Mouse (Mus musculus) midbrain, embryonic 16.5 days (tissue): Measurements from ENCODE around the gene Tnnc1. TPM values are rescaled to one million over a fixed set of nuclear protein-coding genes. Genes with fewer than 3 reads are reported as not detected.

Source experiments
- ATAC-seq: fragments of 200-750 bp; cut with Nextera tagmentation; 2 replicates; pipeline ENCODE4 v1.8.0; 2017; ENCODE audit warnings: moderate TSS enrichment
- H3K27ac ChIP-seq: fragments of 300-500 bp; sonication (generic); 2 replicates; pipeline ENCODE4 v1.5.1; 2014; ENCODE audit warnings: mild to moderate bottlenecking, low read length, mixed read lengths
- H3K27me3 ChIP-seq: fragments of 300-500 bp; sonication (generic); 2 replicates; pipeline ENCODE4 v1.6.1; 2014; ENCODE audit warnings: low read depth, low read length, mixed read lengths; ENCODE audit not compliant: control insufficient read depth, insufficient read depth
- H3K36me3 ChIP-seq: fragments of 300-500 bp; sonication (generic); 2 replicates; pipeline ENCODE4 v1.6.1; 2014; ENCODE audit warnings: mild to moderate bottlenecking, low read length, moderate library complexity, mixed read lengths; ENCODE audit not compliant: control insufficient read depth, insufficient read depth
- H3K4me1 ChIP-seq: fragments of 300-500 bp; sonication (generic); 2 replicates; pipeline ENCODE4 v1.6.1; 2014; ENCODE audit warnings: mild to moderate bottlenecking, low read length, mixed read lengths; ENCODE audit not compliant: control insufficient read depth, insufficient read depth
- H3K4me2 ChIP-seq: fragments of 300-500 bp; sonication (generic); 2 replicates; pipeline ENCODE4 v1.6.1; 2014; ENCODE audit warnings: mild to moderate bottlenecking, low read length, mixed read lengths
- H3K4me3 ChIP-seq: fragments of 300-500 bp; sonication (generic); 2 replicates; pipeline ENCODE4 v1.5.1; 2014; ENCODE audit warnings: low read depth, mild to moderate bottlenecking, low read length, moderate library complexity, mixed read lengths
- H3K9ac ChIP-seq: fragments of 300-500 bp; sonication (generic); 2 replicates; pipeline ENCODE4 v1.6.1; 2014; ENCODE audit warnings: low read depth, low read length, mixed read lengths
- H3K9me3 ChIP-seq: fragments of 300-500 bp; sonication (generic); replicated peaks from 2 replicates; pipeline ENCODE4 v1.6.1; 2014; ENCODE audit warnings: mild to moderate bottlenecking, low read length, mixed read lengths; ENCODE audit not compliant: control insufficient read depth, poor library complexity, severe bottlenecking
- WGBS: fragments of 180-500 bp; shearing (Covaris S2); extraction: QIAGEN DNeasy Blood & Tissue Kit; methylation state at CpG from one replicate; pipeline ENCODE4 v1.1.7; 2014; 5-methylcytosine and 5-hydroxymethylcytosine counted together
- polyA plus RNA-seq: library from polyadenylated mRNA; unstranded; fragments of >200 nt; fragmentation: Nextera tagmentation; extraction: Ambion mirVana; gene quantifications from 2 replicates; pipeline ENCODE4 v1.2.1, GENCODE M21; 2015

Gene Tnnc1
- polyA plus RNA-seq, 1 experiment from 2014 or later = 2.4 TPM

DNA sequence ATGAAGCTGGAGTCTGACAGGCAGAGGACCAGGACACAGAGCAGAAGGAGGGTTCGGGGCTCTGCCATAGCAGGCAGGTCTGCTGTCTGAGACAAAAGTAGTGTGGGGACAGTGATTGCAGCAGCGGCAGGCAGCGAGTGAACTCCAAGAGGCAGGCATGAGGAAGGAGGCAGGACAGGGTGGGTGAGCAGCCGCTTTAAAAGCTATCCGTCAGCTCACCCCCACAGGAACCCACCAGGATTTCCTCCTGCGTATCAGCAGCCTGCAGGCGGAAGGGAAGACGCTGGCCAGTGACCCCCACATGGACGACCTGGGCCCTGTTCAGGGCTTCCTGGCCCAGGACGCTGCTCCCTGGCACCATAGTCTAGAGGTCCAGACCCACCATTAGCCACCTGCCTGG is 39.7 kb upstream of the Tnnc1 start, which contains the start of gene Stab1:
Gene Stab1, minus strand, starts transcription at position 217 of the 400 bp plus-strand sequence.
- Histone ChIP-seq H3K9ac (no peak within 1 kb of the TSS), H3K4me2 (no peak within 1 kb of the TSS), H3K4me1 (no peaks in the 10 kb centered on the region), H3K27me3 (no peaks in the 10 kb centered on the region), H3K9me3 (no peaks in the 10 kb centered on the region), H3K27ac (no peak within 1 kb of the TSS; the same call in 1 of the 2 replicates), H3K4me3 (no peak within 1 kb of the TSS), H3K36me3 (peaks cover 26% of the 10 kb centered on the region)
- 56% methylated on average over 10 of the region's 10 CpGs for WGBS
- ATAC-seq = no peak

DNA sequence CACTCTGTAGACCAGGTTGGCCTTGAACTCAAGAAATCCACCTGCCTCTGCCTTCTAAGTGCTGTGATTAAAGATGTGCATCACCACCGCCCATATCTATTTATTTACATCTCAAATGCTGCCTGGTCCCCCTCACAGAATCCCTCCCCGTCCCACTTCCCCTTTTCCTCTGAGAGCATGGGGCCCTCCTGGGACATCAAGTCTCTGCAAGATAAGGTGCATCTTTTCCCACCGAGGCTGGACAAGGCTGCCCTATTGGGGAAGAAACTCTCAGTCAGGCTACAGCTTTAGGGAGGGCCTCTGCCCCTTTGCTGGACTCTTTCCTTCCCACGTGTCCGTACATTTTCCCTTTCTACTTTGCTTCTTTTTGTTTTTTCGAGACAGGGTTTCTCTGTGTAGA is 38.6 kb upstream of the Tnnc1 start:
- WGBS = 83% methylated on average over 6 of the region's 6 CpGs
- Histone ChIP-seq H3K36me3 (peaks cover 36% of the 10 kb centered on the region), H3K4me1 (no peaks in the 10 kb centered on the region), H3K9me3 (no peaks in the 10 kb centered on the region), H3K4me2 (no peak overlapping the region), H3K27me3 (no peaks in the 10 kb centered on the region), H3K4me3 (no peak overlapping the region), H3K9ac (no peak overlapping the region), H3K27ac (no peak overlapping the region)
- ATAC-seq = no peak

DNA sequence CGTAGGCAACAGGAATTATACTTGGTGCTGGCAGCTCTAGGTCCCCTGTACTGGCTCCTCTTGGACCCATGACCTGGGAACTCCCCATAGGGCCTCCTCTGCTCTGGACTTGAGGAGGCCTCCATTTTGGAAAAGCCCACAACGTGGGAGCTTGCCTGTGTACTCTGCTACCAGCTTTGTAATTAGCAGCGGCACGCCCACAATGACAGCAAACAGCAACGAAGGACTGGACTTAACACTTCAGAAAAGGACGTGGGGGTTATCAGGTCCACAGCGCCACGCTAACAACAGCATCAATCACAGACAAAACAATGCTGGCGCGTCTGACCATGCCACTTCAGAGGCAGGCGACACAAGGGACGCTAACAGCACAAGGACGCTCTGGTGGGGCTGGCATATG is 37.1 kb upstream of the Tnnc1 start:
- Histone ChIP-seq H3K27me3 (no peaks in the 10 kb centered on the region), H3K36me3 (peaks cover 50% of the 10 kb centered on the region), H3K9ac (no peak overlapping the region), H3K4me2 (no peak overlapping the region), H3K27ac (no peak overlapping the region), H3K4me1 (no peaks in the 10 kb centered on the region), H3K9me3 (no peaks in the 10 kb centered on the region), H3K4me3 (no peak overlapping the region)
- 82% methylated on average over 13 of the region's 13 CpGs for WGBS
- ATAC-seq = no peak

DNA sequence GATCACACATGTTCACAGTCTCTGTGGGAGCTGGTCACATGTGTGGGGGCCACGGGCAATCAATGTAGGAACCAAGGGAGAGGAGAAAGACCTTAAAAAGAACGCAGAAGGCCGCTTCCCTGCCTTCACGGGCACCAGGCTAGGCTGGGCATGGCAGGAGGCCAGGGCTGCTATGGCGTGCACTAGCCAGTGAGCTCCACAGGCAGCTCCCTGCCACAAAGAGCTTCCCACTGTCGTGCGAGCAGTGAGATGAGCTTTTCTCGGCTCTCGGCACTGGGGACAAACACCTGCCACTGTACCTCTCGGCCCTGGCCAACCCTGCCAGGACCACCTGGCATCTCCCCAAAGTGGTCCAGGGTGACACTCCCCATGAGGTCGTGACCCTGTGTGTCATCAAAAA is 36.7 kb upstream of the Tnnc1 start:
- WGBS = 86% methylated on average over 11 of the region's 11 CpGs
- H3K9me3 ChIP-seq = no peaks in the 10 kb centered on the region
- H3K4me3 ChIP-seq = no peak overlapping the region
- no peaks in the 10 kb centered on the region for H3K4me1 ChIP-seq
- no peak for ATAC-seq
- H3K4me2 ChIP-seq = no peak overlapping the region
- no peak overlapping the region for H3K9ac ChIP-seq
- peaks cover 54% of the 10 kb centered on the region for H3K36me3 ChIP-seq
- H3K27me3 ChIP-seq = no peaks in the 10 kb centered on the region
- H3K27ac ChIP-seq = no peak overlapping the region

DNA sequence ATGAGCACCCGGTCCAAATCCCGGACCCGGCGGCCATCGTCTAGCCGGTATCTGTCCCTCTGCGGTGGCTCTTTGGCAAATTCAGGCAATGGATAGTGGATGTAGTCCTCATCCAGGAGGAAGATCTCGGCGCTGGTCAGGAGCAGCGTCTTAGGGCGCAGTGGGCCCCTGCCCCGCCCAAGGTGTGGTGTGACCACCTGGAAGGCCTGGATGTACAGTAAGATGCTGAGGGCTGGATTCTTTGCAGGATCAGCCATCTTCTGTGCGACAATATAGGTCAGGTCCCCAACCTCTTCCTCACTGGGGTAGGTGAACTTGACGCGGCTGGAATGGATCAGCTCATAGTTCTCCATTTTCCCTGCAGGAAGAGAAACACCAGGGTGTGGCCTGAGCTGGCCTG is 36.3 kb upstream of the Tnnc1 start:
- Histone ChIP-seq H3K27ac (no peak overlapping the region), H3K9ac (no peak overlapping the region), H3K27me3 (no peaks in the 10 kb centered on the region), H3K4me3 (no peak overlapping the region), H3K4me1 (no peaks in the 10 kb centered on the region), H3K4me2 (no peak overlapping the region), H3K36me3 (peaks cover 58% of the 10 kb centered on the region), H3K9me3 (no peaks in the 10 kb centered on the region)
- 96% methylated on average over 15 of the region's 15 CpGs for WGBS
- no peak for ATAC-seq

DNA sequence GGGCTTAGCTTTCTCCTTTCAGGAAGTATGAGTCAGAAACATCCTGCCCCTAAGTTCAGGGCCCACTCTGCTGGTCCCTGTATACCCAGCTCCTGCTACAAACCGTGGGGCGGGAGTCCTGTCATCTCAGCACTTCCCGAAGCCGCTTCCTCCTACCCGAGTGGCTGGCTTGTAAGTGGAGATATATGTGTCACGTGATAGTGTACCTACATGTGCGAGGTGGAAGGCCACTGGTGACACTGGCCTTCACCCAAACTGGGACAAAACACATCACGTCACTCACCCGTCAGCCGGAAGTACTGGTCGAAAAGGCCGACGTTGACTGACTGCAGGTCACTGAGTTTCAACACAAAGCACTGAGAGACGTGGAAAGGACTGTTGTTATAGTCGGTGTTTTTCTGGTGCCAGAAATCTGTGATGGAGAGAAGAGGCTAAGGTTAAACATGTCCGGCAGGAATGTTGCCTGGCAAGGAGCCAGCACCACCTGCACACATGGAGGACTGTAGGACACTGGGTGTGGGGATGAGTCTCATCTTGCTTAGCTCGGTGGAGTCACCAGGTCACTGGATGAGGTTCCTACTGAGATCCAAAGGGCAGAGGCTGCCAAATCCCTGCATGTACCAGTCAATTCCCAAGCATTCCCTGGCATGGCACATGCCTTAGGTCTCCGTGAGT is 35.2 kb upstream of the Tnnc1 start:
- H3K27ac ChIP-seq = no peak overlapping the region
- 90% methylated on average over 18 of the region's 18 CpGs for WGBS
- H3K27me3 ChIP-seq = no peaks in the 10 kb centered on the region
- H3K9ac ChIP-seq = no peak overlapping the region
- no peak overlapping the region for H3K4me3 ChIP-seq
- H3K4me2 ChIP-seq = no peak overlapping the region
- H3K9me3 ChIP-seq = no peaks in the 10 kb centered on the region
- H3K4me1 ChIP-seq = no peaks in the 10 kb centered on the region
- no peak for ATAC-seq
- H3K36me3 ChIP-seq = peaks cover 68% of the 10 kb centered on the region

DNA sequence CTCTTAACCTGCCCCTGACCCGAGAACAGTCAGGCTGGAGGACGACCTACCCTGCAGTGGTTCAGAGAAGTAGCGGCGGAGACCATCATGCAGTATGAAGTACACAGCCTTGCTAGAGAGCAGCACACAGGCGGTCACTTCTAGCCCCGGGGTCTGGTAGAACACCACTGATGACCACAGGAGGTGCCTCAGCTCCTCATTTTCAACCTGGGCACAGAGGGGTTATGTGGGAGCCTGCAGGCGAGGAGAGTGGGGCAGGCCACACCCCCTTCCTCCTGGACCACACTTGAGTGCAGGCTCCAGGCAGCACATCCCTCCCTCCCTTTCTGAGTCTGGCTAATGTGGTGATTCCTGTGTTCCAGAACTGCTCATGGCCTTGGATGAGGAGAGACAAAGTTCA is 34.6 kb upstream of the Tnnc1 start:
- H3K4me3 ChIP-seq = no peak overlapping the region
- H3K36me3 ChIP-seq = peaks cover 71% of the 10 kb centered on the region
- 93% methylated on average over 7 of the region's 7 CpGs for WGBS
- no peaks in the 10 kb centered on the region for H3K4me1 ChIP-seq
- no peak overlapping the region for H3K9ac ChIP-seq
- no peak overlapping the region for H3K27ac ChIP-seq
- no peak for ATAC-seq
- H3K27me3 ChIP-seq = no peaks in the 10 kb centered on the region
- no peaks in the 10 kb centered on the region for H3K9me3 ChIP-seq
- no peak overlapping the region for H3K4me2 ChIP-seq

DNA sequence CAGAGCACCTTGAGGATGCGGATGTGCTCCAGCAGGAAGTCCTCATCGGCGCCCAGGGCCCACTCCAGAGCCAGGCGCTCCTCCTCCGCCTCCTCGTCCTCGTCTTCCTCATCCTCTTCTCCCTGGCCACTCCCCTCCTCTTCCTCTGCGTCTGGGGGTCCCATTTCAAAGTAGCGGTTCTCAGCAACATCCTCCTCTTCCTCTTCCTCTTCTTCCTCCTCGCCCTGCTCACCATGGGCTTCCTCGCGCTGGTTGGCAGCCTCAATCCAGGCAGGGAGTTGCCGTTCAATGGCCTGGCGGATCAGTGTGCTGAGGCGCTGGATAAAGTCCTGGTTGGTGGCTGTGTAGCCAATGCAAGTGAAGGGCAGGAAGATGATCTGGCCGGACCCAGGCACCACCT is 30.8 kb upstream of the Tnnc1 start:
- WGBS = 92% methylated on average over 16 of the region's 16 CpGs
- Histone ChIP-seq H3K4me3 (no peak overlapping the region), H3K9me3 (no peaks in the 10 kb centered on the region), H3K27me3 (no peaks in the 10 kb centered on the region), H3K36me3 (peaks cover 79% of the 10 kb centered on the region), H3K4me1 (no peaks in the 10 kb centered on the region), H3K9ac (no peak overlapping the region), H3K4me2 (no peak overlapping the region), H3K27ac (no peak overlapping the region)
- ATAC-seq = no peak

DNA sequence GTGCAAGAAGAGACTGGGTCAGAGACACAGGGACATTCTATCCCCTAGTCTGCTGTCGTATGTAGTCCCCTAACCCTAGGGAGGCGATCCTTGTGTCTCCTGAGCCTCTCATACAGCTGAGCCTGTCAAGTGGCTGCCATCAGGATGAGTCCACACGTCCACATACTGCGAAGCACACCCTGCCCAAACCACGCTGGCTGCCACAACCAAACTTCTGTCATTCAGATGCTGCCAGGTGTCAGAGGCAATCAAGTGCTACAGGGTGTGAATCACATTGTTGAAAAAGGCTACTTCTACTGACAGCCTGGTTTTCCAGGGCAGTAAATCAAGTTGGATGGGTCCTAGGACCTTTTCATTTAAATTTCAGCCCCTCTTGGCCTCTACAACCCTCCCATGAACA is 30.4 kb upstream of the Tnnc1 start:
- Histone ChIP-seq H3K27ac (no peak overlapping the region), H3K4me2 (no peak overlapping the region), H3K9ac (no peak overlapping the region), H3K4me3 (no peak overlapping the region), H3K36me3 (peaks cover 76% of the 10 kb centered on the region), H3K4me1 (no peaks in the 10 kb centered on the region), H3K9me3 (no peaks in the 10 kb centered on the region), H3K27me3 (no peaks in the 10 kb centered on the region)
- WGBS = 97% methylated on average over 5 of the region's 5 CpGs
- no peak for ATAC-seq
